Mouse (Mus musculus): Measurements from ENCODE around the gene Ctnnd2. TPM values are rescaled to one million over a fixed set of nuclear protein-coding genes. Genes with fewer than 3 reads are reported as not detected.

Ctnnd2 gene
- total and polyA plus RNA-seq, 2 experiments from 2014 or later = not detected

DNA sequence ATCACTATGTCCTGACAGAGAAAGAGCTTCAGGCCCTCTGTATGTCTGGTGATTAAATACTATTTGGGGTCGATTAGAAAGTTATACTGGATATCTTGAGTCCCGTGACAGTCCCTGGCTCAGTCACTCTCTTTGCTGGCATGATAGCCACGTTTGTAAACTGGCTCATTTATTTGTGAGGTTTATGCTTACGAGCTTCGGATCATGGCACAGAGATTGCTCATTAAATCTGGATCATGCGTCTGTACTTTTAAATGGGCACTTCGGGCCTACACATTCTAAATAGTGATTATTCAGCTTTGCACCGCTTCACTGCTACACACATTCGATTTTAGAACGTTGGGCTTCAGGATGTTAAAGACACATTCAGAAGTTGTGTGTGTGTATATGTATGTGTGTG is 96.4 kb downstream of the Ctnnd2 start:
- no peak overlapping the region for H3K9ac ChIP-seq (replicated peaks; ENCODE audit: low read depth, low read length)

DNA sequence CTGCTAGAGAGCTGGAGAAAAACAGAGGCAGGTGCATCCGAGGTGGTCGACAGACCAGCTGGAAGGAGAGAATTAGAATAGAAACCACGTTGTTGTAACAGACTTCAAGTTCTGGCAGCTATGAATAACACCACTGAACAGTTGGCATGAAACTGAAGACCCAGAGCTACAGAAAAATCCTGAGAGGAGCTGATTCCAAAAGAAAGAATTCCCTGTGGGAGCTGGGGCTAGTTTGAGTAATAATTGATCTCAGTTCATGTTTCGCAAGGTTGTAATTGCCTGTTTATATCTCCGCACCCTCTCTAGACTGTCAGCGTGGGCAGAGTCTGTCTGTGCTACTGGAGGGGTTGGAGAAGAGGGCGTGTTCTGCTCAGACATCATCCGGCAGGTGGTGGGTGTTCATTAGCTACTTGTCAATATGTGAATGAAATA is 98.8 kb downstream of the Ctnnd2 start:
- no peak for ATAC-seq (ENCODE audit: insufficient read depth, low read depth)
- Histone ChIP-seq H3K4me2 (ENCODE audit: low read depth, low read length) (no peak overlapping the region), H3K9ac (replicated peaks; ENCODE audit: low read depth, low read length) (no peak overlapping the region), H3K27ac (ENCODE audit: low read depth) (no peak overlapping the region), H3K36me3 (replicated peaks; ENCODE audit: control insufficient read depth, insufficient read depth, low read length) (no peaks in the 10 kb centered on the region), H3K9me3 (replicated peaks; ENCODE audit: control insufficient read depth, low read length) (no peaks in the 10 kb centered on the region), H3K27me3 (ENCODE audit: control insufficient read depth, insufficient read depth, low read length) (no peaks in the 10 kb centered on the region), H3K4me1 (ENCODE audit: control insufficient read depth, insufficient read depth) (no peaks in the 10 kb centered on the region), H3K4me3 (ENCODE audit: low read depth, low read length) (no peak overlapping the region)
- TF ChIP-seq CTCF (IDR thresholded peaks at IDR 0.05; ENCODE audit: low read depth) (no peak), EP300 (IDR thresholded peaks at IDR 0.05; ENCODE audit: low read depth) (no peak)
- WGBS = 75% methylated on average over 8 of the region's 8 CpGs
- no peak for DNase-seq (ENCODE audit: low spot score)

More for the DNA sequence above, 96.4 kb downstream of the Ctnnd2 start:
- no peak overlapping the region for H3K27ac ChIP-seq (ENCODE audit: low read depth)
- H3K4me1 ChIP-seq (ENCODE audit: control insufficient read depth, insufficient read depth) = no peaks in the 10 kb centered on the region
- no peaks in the 10 kb centered on the region for H3K27me3 ChIP-seq (ENCODE audit: control insufficient read depth, insufficient read depth, low read length)
- H3K4me2 ChIP-seq (ENCODE audit: low read depth, low read length) = no peak overlapping the region
- TF ChIP-seq EP300 (IDR thresholded peaks at IDR 0.05; ENCODE audit: low read depth) (no peak), CTCF (IDR thresholded peaks at IDR 0.05; ENCODE audit: low read depth) (no peak)
- WGBS = 82% methylated on average over 10 of the region's 10 CpGs
- no peaks in the 10 kb centered on the region for H3K36me3 ChIP-seq (replicated peaks; ENCODE audit: control insufficient read depth, insufficient read depth, low read length)
- H3K4me3 ChIP-seq (ENCODE audit: low read depth, low read length) = no peak overlapping the region
- no peak for ATAC-seq (ENCODE audit: insufficient read depth, low read depth)
- H3K9me3 ChIP-seq (replicated peaks; ENCODE audit: control insufficient read depth, low read length) = no peaks in the 10 kb centered on the region
- no peak for DNase-seq (ENCODE audit: low spot score)

DNA sequence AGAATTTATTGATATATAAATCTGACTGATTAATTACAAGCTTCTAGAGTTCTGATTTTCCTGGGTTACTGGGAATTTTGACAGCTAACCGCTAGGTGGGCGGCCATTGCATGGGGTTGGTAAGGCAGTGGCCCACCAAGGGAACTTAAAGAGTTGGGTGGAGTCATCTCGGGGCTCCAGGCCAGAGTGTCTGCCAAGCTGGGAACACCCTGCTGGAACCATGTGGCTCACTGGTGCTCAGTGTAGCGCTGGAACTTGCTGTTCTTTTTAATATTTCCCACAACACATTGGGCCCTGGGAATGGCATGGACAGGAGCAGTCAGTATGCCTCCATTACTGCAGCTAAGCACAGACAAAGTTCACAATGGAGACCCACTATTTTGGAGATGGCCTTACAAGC is 99.9 kb downstream of the Ctnnd2 start:
- DNase-seq (ENCODE audit: low spot score) (no peak), ATAC-seq (ENCODE audit: insufficient read depth, low read depth) (no peak)
- H3K36me3 ChIP-seq (replicated peaks; ENCODE audit: control insufficient read depth, insufficient read depth, low read length) = no peaks in the 10 kb centered on the region
- no peak overlapping the region for H3K9ac ChIP-seq (replicated peaks; ENCODE audit: low read depth, low read length)
- H3K27ac ChIP-seq (ENCODE audit: low read depth) = no peak overlapping the region
- TF ChIP-seq CTCF (IDR thresholded peaks at IDR 0.05; ENCODE audit: low read depth) = no peak
- no peak for TF ChIP-seq EP300 (IDR thresholded peaks at IDR 0.05; ENCODE audit: low read depth)
- H3K4me3 ChIP-seq (ENCODE audit: low read depth, low read length) = no peak overlapping the region
- H3K4me1 ChIP-seq (ENCODE audit: control insufficient read depth, insufficient read depth) = no peaks in the 10 kb centered on the region
- H3K9me3 ChIP-seq (replicated peaks; ENCODE audit: control insufficient read depth, low read length) = no peaks in the 10 kb centered on the region
- H3K4me2 ChIP-seq (ENCODE audit: low read depth, low read length) = no peak overlapping the region
- WGBS = 74% methylated on average over 4 of the region's 4 CpGs
- H3K27me3 ChIP-seq (ENCODE audit: control insufficient read depth, insufficient read depth, low read length) = no peaks in the 10 kb centered on the region

GRCm38 (mm10) chr15:30275721-30276120 is 103.3 kb downstream of the Ctnnd2 start:
- H3K4me2 ChIP-seq (ENCODE audit: low read depth, low read length) = no peak overlapping the region
- no peaks in the 10 kb centered on the region for H3K27me3 ChIP-seq (ENCODE audit: control insufficient read depth, insufficient read depth, low read length)
- H3K4me1 ChIP-seq (ENCODE audit: control insufficient read depth, insufficient read depth) = no peaks in the 10 kb centered on the region
- ATAC-seq (ENCODE audit: insufficient read depth, low read depth) (no peak), DNase-seq (ENCODE audit: low spot score) (no peak)
- TF ChIP-seq EP300 (IDR thresholded peaks at IDR 0.05; ENCODE audit: low read depth) = no peak
- no peak for TF ChIP-seq CTCF (IDR thresholded peaks at IDR 0.05; ENCODE audit: low read depth)
- no peaks in the 10 kb centered on the region for H3K36me3 ChIP-seq (replicated peaks; ENCODE audit: control insufficient read depth, insufficient read depth, low read length)
- no peaks in the 10 kb centered on the region for H3K9me3 ChIP-seq (replicated peaks; ENCODE audit: control insufficient read depth, low read length)
- 74% methylated on average over 5 of the region's 5 CpGs for WGBS
- no peak overlapping the region for H3K27ac ChIP-seq (ENCODE audit: low read depth)
- H3K9ac ChIP-seq (replicated peaks; ENCODE audit: low read depth, low read length) = no peak overlapping the region
- no peak overlapping the region for H3K4me3 ChIP-seq (ENCODE audit: low read depth, low read length)

- H3K27ac ChIP-seq (ENCODE audit: low read depth) = no peak overlapping the region
- DNase-seq (ENCODE audit: low spot score) (no peak), ATAC-seq (ENCODE audit: insufficient read depth, low read depth) (no peak)
- TF ChIP-seq CTCF (IDR thresholded peaks at IDR 0.05; ENCODE audit: low read depth) (no peak), EP300 (IDR thresholded peaks at IDR 0.05; ENCODE audit: low read depth) (no peak)
- H3K4me3 ChIP-seq (ENCODE audit: low read depth, low read length) = no peak overlapping the region
- no peak overlapping the region for H3K4me2 ChIP-seq (ENCODE audit: low read depth, low read length)
- 62% methylated on average over 4 of the region's 4 CpGs for WGBS
- H3K4me1 ChIP-seq (ENCODE audit: control insufficient read depth, insufficient read depth) = no peaks in the 10 kb centered on the region
- no peaks in the 10 kb centered on the region for H3K9me3 ChIP-seq (replicated peaks; ENCODE audit: control insufficient read depth, low read length)
- H3K27me3 ChIP-seq (ENCODE audit: control insufficient read depth, insufficient read depth, low read length) = no peaks in the 10 kb centered on the region
- H3K9ac ChIP-seq (replicated peaks; ENCODE audit: low read depth, low read length) = no peak overlapping the region
- H3K36me3 ChIP-seq (replicated peaks; ENCODE audit: control insufficient read depth, insufficient read depth, low read length) = no peaks in the 10 kb centered on the region
These were observed 104.3 kb downstream of the Ctnnd2 start for GRCm38 (mm10) chr15:30276691-30277090.

DNA sequence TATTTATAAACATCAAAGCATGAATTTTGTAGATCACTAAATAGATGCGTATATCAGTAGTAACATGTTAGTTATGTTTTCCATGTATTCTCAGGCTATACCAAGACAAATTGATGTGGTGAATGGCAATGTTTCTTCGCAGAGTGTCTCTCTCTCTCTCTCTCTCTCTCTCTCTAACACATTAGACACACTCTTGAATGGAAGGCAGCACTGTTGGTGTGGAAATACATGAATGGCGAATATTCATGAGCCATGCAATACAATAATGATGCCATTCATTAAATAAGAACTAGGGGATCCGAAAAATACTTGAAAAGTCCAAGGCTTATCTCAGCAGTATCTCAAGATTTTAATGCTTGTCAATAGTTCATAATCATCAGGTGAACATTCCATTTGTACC is 106.2 kb downstream of the Ctnnd2 start:
- H3K4me2 ChIP-seq (ENCODE audit: low read depth, low read length) = no peak overlapping the region

More for the DNA sequence above, 106.2 kb downstream of the Ctnnd2 start:
- no peaks in the 10 kb centered on the region for H3K36me3 ChIP-seq (replicated peaks; ENCODE audit: control insufficient read depth, insufficient read depth, low read length)
- H3K9ac ChIP-seq (replicated peaks; ENCODE audit: low read depth, low read length) = no peak overlapping the region
- H3K27ac ChIP-seq (ENCODE audit: low read depth) = no peak overlapping the region
- no peaks in the 10 kb centered on the region for H3K4me1 ChIP-seq (ENCODE audit: control insufficient read depth, insufficient read depth)
- TF ChIP-seq EP300 (IDR thresholded peaks at IDR 0.05; ENCODE audit: low read depth) (no peak), CTCF (IDR thresholded peaks at IDR 0.05; ENCODE audit: low read depth) (no peak)
- H3K4me3 ChIP-seq (ENCODE audit: low read depth, low read length) = no peak overlapping the region
- no peaks in the 10 kb centered on the region for H3K9me3 ChIP-seq (replicated peaks; ENCODE audit: control insufficient read depth, low read length)
- no peak for ATAC-seq (ENCODE audit: insufficient read depth, low read depth)
- H3K27me3 ChIP-seq (ENCODE audit: control insufficient read depth, insufficient read depth, low read length) = no peaks in the 10 kb centered on the region
- no peak for DNase-seq (ENCODE audit: low spot score)
- WGBS = 76% methylated on average over 4 of the region's 4 CpGs

Measured in heart, postnatal 0 days (tissue).